Mouse (Mus musculus) intestine, embryonic 16.5 days (tissue): Measurements from ENCODE around the gene Akt1. TPM values are rescaled to one million over a fixed set of nuclear protein-coding genes. Genes with fewer than 3 reads are reported as not detected.

Source experiments
- ATAC-seq: fragments of 200-750 bp; cut with Nextera tagmentation; 2 replicates; pipeline ENCODE4 v1.8.0; 2017; ENCODE audit warnings: moderate TSS enrichment, moderate library complexity
- H3K27ac ChIP-seq: fragments of 300-500 bp; sonication (generic); 2 replicates; pipeline ENCODE4 v1.5.1; 2014; ENCODE audit warnings: mild to moderate bottlenecking, low read length
- H3K27me3 ChIP-seq: fragments of 300-500 bp; sonication (generic); replicated peaks from 2 replicates; pipeline ENCODE4 v1.6.1; 2014; ENCODE audit warnings: low read length, control low read depth, mixed read lengths; ENCODE audit not compliant: control insufficient read depth, insufficient read depth
- H3K36me3 ChIP-seq: fragments of 300-500 bp; sonication (generic); 2 replicates; pipeline ENCODE4 v1.6.1; 2014; ENCODE audit warnings: low read length, control low read depth; ENCODE audit not compliant: control insufficient read depth, insufficient read depth
- H3K4me1 ChIP-seq: fragments of 300-500 bp; sonication (generic); 2 replicates; pipeline ENCODE4 v1.6.1; 2014; ENCODE audit warnings: low read length, control low read depth, mixed read lengths; ENCODE audit not compliant: control insufficient read depth, insufficient read depth
- H3K4me2 ChIP-seq: fragments of 300-500 bp; sonication (generic); 2 replicates; pipeline ENCODE4 v1.6.1; 2014; ENCODE audit warnings: low read depth, low read length, control low read depth
- H3K4me3 ChIP-seq: fragments of 300-500 bp; sonication (generic); 2 replicates; pipeline ENCODE4 v1.5.1; 2014; ENCODE audit warnings: mild to moderate bottlenecking, low read length
- H3K9ac ChIP-seq: fragments of 300-500 bp; sonication (generic); 2 replicates; pipeline ENCODE4 v1.6.1; 2014; ENCODE audit warnings: low read depth, low read length
- H3K9me3 ChIP-seq: fragments of 300-500 bp; sonication (generic); 2 replicates; pipeline ENCODE4 v1.6.1; 2016; ENCODE audit warnings: low read length, control low read depth; ENCODE audit not compliant: control insufficient read depth
- WGBS: fragments of 180-500 bp; shearing (Covaris S2); extraction: QIAGEN DNeasy Blood & Tissue Kit; methylation state at CpG from one replicate; pipeline ENCODE4 v1.1.7; 2014; 5-methylcytosine and 5-hydroxymethylcytosine counted together
- polyA plus RNA-seq: library from polyadenylated mRNA; unstranded; fragments of >200 nt; fragmentation: Nextera tagmentation; extraction: Ambion mirVana; gene quantifications from 2 replicates; pipeline ENCODE4 v1.2.1, GENCODE M21; 2015

Gene Akt1
- polyA plus RNA-seq, 1 experiment from 2014 or later, result 56.5 TPM

GRCm38 (mm10) chr12:112675245-112676035 lies 756 bp upstream of the Akt1 start:
- Histone ChIP-seq H3K36me3 (peaks cover 2% of the 10 kb centered on the region; the same call in 1 of the 2 replicates), H3K27ac (peak overlapping the region; percentile 99), H3K4me1 (peaks cover 52% of the 10 kb centered on the region), H3K27me3 (peaks cover 9% of the 10 kb centered on the region; the same call in 1 of the 2 replicates), H3K9me3 (no peaks in the 10 kb centered on the region), H3K9ac (peak overlapping the region; percentile 100), H3K4me3 (peak overlapping the region; percentile 98), H3K4me2 (peak overlapping the region; percentile 92)
- 17% methylated on average over 18 of the region's 18 CpGs for WGBS
- peak; percentile 32 for ATAC-seq

- peak overlapping the region; percentile 99 for H3K27ac ChIP-seq
- peak; percentile 6 for ATAC-seq
- under 1% methylated on average over 53 of the region's 68 CpGs for WGBS
- H3K36me3 ChIP-seq, result peaks cover 16% of the 10 kb centered on the region; the same call in 1 of the 2 replicates
- H3K4me2 ChIP-seq, result peak overlapping the region; percentile 92
- no peaks in the 10 kb centered on the region for H3K9me3 ChIP-seq
- peak overlapping the region; percentile 98 for H3K4me3 ChIP-seq
- H3K4me1 ChIP-seq, result peaks cover 55% of the 10 kb centered on the region
- H3K9ac ChIP-seq, result peak overlapping the region; percentile 100
- no peaks in the 10 kb centered on the region for H3K27me3 ChIP-seq
Measured at GRCm38 (mm10) chr12:112673576-112674091, 1.1 kb downstream of the Akt1 start.

GRCm38 (mm10) chr12:112672744-112673575 lies 1.7 kb downstream of the Akt1 start:
- Histone ChIP-seq H3K4me2 (peak overlapping the region; percentile 92), H3K9ac (peak overlapping the region; percentile 100), H3K4me1 (peaks cover 56% of the 10 kb centered on the region), H3K9me3 (no peaks in the 10 kb centered on the region), H3K36me3 (peaks cover 22% of the 10 kb centered on the region; the same call in 1 of the 2 replicates), H3K27me3 (no peaks in the 10 kb centered on the region), H3K27ac (peak overlapping the region; percentile 99), H3K4me3 (peak overlapping the region; percentile 98)
- peak; percentile 15; the same call in 1 of the 2 replicates for ATAC-seq
- WGBS, result 4% methylated on average over 19 of the region's 21 CpGs

GRCm38 (mm10) chr12:112671891-112672290 lies 2.8 kb downstream of the Akt1 start:
- peak overlapping the region; percentile 98 for H3K4me3 ChIP-seq
- H3K27me3 ChIP-seq, result no peaks in the 10 kb centered on the region
- ATAC-seq, result no peak
- H3K36me3 ChIP-seq, result peaks cover 25% of the 10 kb centered on the region; the same call in 1 of the 2 replicates
- no peaks in the 10 kb centered on the region for H3K9me3 ChIP-seq
- peak overlapping the region; percentile 100; the same call in 1 of the 2 replicates for H3K9ac ChIP-seq
- peak overlapping the region; percentile 92 for H3K4me2 ChIP-seq
- H3K4me1 ChIP-seq, result peaks cover 58% of the 10 kb centered on the region
- peak overlapping the region; percentile 65 for H3K27ac ChIP-seq
- 70% methylated on average over 7 of the region's 7 CpGs for WGBS

GRCm38 (mm10) chr12:112670718-112671393 lies 3.8 kb downstream of the Akt1 start:
- ATAC-seq, result peak; percentile 21
- Histone ChIP-seq H3K4me2 (peak overlapping the region; percentile 92), H3K9ac (peak overlapping the region; percentile 100), H3K36me3 (peaks cover 25% of the 10 kb centered on the region; the same call in 1 of the 2 replicates), H3K27me3 (no peaks in the 10 kb centered on the region), H3K9me3 (no peaks in the 10 kb centered on the region), H3K27ac (peak overlapping the region; percentile 65), H3K4me1 (peaks cover 69% of the 10 kb centered on the region), H3K4me3 (peak overlapping the region; percentile 98)
- WGBS, result 31% methylated on average over 9 of the region's 9 CpGs

- H3K9ac ChIP-seq, result peak overlapping the region; percentile 42
- peak overlapping the region; percentile 30; the same call in 1 of the 2 replicates for H3K27ac ChIP-seq
- ATAC-seq, result no peak
- peaks cover 93% of the 10 kb centered on the region for H3K4me1 ChIP-seq
- peaks cover 42% of the 10 kb centered on the region for H3K36me3 ChIP-seq
- no peak overlapping the region; the same call in 1 of the 2 replicates for H3K4me2 ChIP-seq
- no peaks in the 10 kb centered on the region for H3K9me3 ChIP-seq
- 73% methylated on average over 10 of the region's 10 CpGs for WGBS
- H3K27me3 ChIP-seq, result no peaks in the 10 kb centered on the region
- no peak overlapping the region for H3K4me3 ChIP-seq
Measured at GRCm38 (mm10) chr12:112667619-112668297, 6.9 kb downstream of the Akt1 start.

- Histone ChIP-seq H3K4me3 (no peak overlapping the region), H3K4me2 (no peak overlapping the region), H3K27ac (peak overlapping the region; percentile 72), H3K4me1 (peaks cover 92% of the 10 kb centered on the region), H3K9me3 (no peaks in the 10 kb centered on the region), H3K36me3 (peaks cover 52% of the 10 kb centered on the region), H3K9ac (peak overlapping the region; percentile 49), H3K27me3 (no peaks in the 10 kb centered on the region)
- 83% methylated on average over 9 of the region's 9 CpGs for WGBS
- ATAC-seq, result no peak
Measured at GRCm38 (mm10) chr12:112665881-112666544, 8.7 kb downstream of the Akt1 start.

- no peaks in the 10 kb centered on the region for H3K9me3 ChIP-seq
- peak overlapping the region; percentile 49 for H3K9ac ChIP-seq
- H3K4me3 ChIP-seq, result no peak overlapping the region
- H3K27ac ChIP-seq, result peak overlapping the region; percentile 72
- WGBS, result 34% methylated on average over 18 of the region's 18 CpGs
- peaks cover 50% of the 10 kb centered on the region for H3K36me3 ChIP-seq
- H3K27me3 ChIP-seq, result no peaks in the 10 kb centered on the region
- ATAC-seq, result no peak
- H3K4me1 ChIP-seq, result peaks cover 93% of the 10 kb centered on the region
- 0 out of 2 replicates have a peak overlapping the region, but pooled peaks have one; percentile 3 for H3K4me2 ChIP-seq
Measured at GRCm38 (mm10) chr12:112665445-112665844, 9.2 kb downstream of the Akt1 start.
